Mouse (Mus musculus) mature B cell (primary cell): Measurements from ENCODE around the gene Hdc.

Experiments used
- in situ Hi-C: fragments of 300-500 bp; cut with MboI; formaldehyde crosslinking; loops from 2 replicates; pipeline ENCODE4 v1.14.3; 2019

The Hdc gene

GRCm38 (mm10) chr2:126600533-126600932 lies 18.6 kb downstream of the Hdc start:
- in situ Hi-C loops = no loop called here

DNA sequence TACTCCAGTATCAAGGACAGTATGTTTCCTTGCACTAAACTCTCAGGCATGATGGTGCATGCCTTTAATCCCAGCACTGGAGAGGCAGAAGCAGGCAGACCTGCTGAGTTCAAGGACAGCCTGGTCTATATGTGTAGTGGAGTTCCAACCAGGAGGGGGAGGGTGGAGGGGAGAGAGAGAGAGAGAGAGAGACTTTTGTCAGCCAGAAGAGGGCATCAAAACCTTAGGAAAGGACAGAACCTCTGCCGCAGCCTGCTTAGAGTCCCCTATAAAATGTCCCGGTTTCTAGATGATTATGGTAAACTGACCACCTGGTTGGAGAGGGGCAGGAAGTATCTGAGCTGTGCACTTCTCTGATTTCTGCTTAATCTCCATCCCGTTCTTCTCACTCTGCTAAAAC lies 20.1 kb downstream of the Hdc start:
- in situ Hi-C loops = no loop called here

- in situ Hi-C loops = no loop called here
Measured at GRCm38 (mm10) chr2:126598359-126598758, 20.7 kb downstream of the Hdc start.

DNA sequence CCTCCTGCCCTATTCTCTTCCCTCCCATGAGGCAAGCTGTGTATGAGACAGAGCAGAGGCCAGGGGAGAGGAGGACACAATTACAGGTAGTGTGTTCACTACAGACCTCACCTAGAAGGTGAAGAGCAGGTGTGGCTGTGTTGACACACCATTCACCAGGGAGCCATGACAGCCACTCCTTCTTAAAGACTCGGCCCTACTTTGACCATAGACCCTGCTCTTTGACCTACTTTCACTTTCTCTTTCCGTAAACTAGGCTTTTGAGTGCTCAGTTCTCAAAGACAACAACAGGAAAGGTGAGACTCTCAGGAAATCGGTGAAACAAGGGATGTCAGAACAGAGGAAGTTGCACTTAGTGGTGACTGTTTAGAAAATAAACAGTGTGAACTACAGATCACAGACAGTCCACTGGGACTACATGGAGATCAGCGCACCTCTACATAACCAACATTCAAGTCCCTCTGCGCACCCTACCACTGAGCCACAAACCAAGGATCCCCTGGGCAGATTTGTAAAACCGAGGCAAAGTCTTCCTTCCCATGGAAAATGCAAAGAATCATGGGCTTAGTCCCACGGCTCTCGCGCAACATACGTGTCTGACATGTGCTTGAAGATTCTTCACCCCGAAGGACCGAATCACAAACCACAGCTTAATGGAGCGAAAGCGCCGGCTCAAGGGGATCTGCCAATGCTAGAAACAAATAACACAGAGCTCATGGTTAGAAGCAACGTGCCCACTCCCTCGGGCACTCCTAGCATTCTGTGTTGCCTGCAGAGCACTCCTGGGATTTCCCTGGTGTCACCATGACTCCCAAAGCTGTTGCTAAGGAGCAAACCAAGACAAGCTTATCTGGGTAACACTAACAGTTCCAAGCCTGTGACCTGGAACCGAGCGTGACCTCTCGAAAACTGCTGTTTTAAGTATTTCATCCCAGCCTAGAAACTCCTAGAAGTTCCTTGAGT lies 21.5 kb downstream of the Hdc start:
- in situ Hi-C loops = no loop called here

DNA sequence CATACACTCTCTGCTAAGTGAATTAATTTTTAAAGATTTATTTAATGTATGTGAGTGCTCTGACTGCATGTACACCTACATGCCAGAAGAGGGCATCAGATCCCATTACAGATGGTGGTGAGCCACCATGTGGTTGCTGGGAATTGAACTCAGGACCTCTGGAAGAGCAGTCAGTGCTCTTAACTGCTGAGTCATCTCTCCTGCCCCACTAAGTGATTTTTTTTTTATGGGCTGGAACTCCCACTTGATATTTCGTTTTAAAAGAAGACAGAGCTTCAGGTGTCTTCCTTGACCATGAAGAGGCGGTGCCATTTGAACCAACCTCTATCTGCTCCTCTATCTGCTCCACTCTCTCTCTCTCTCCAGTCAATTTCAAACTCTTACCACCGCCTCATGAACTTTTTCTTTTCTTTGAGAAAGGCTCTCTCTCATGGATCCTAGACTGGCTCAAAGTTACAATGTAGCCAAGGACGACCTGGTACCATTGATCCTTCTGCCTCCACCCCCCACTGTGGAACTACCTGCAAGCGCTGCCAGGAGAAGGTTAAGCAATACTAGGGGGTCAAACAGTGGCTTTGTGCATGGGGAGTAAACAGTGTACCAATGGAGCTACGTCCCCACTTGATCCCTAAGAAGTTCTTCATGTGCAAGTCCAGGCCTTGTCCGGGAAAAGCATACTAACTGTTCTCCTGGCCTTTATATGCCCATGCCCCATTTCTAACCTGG lies 22.6 kb downstream of the Hdc start:
- in situ Hi-C loops = no loop called here

DNA sequence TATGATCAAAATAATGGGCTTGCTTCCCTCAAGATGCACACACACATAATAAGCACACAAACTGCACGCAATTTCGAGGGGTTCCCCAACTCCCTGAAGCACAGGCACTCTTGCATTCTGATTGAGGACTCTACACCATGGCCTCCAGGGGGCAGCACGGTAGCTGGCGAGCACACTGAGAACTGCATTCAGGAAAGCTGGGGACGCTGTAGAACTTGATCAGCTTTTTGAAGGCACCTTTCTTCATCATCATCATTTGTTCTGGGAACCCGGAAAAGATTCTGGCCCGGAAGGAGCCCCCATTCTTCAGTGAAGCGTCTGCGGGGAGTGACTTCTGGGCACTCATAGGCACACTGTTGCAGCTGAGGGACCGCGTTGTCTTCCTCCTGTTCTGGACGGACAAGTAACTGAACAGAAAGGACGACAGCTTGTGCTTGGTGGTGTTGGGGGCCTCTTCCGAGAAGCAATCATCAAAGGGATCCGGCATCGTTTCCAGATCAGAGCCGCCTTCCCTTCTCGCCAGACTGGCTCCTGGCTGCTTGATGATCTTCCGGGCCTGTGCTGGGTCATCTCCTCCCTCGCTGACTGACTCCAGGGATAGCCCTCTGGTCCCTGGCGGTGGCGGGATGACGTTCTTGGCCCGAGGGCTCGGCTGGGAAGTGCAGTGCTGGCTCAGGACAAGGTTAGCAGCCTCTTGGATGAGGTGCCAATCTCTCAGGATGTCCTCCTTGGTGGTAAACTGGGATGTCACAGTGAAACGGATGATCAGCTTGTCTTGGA lies 25.1 kb downstream of the Hdc start:
- in situ Hi-C loops = no loop called here

DNA sequence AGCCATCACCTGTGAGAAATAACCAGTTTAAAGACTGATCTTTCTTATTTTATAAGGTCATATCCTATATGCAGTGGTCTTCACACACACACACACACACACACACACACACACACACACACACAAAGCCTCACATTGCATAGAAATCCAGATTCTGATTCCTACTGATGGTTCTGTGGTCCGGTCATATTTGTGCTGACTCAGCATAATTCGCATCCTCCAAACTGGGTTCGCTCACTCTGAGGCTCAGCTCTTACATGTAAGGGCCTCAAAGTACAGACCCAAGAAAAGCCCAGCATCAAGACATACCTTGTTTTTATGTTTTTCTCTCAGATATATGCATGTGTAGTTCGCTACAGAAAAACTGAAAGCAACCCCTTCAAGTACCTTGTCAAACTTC lies 27.8 kb downstream of the Hdc start:
- in situ Hi-C loops = no loop called here

- in situ Hi-C loops = no loop called here
Measured at GRCm38 (mm10) chr2:126587468-126587867, 31.6 kb downstream of the Hdc start.

DNA sequence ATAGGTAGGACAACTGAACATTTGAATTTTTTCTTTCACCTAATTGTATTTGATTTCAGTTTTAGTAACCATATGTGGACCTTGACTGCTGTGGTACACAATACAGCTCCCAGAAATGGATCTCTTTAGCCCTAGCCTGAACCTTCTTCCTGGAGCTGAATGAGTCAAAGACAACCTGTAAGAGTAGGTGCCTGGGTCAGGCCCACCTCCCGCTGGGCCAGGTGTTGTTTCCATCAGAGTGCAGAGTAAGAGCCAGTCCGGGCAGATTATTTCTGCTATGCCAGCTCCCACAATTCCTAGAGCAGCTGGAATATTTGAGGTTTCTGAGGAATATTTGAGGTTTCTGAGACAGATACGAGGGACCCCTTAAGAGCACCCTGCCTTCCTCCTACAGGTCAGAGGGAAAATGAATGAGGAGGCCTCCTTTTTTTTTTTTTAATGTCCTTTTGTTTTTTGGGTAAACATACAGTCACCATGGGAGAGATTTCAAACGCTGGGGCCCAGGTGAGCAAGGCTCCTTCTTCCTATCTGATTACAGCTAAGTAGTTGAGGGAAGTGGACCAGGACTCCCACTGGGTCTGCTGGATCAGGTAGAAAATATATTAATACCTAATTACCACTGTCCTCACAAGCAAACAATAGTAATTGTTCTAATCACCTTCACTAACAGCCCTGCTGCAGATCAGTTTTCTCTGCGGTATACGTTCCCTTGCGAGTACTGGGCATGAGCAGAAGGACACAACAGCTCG lies 34.3 kb downstream of the Hdc start:
- in situ Hi-C loops = no loop called here

DNA sequence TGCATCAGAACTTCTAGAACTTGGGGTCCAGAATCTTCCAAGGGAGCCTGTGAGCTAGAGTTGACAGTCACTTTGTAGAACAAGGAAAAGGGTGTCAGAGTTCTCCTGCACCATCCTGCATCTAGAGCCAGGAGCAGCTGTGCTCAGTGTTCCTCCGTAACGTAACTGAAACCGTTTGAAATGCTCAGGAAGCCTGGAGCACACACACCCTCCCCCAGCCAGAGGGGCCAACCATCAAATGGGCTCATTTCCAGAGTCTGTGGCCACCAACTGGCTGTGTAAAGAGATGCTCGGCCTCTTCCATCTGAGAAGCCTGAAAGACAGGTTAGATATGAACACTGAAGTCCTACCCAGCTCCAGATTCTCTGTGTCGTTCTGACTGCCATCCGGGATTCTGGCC lies 35.1 kb downstream of the Hdc start:
- in situ Hi-C loops = no loop called here

- in situ Hi-C loops = no loop called here
Measured at GRCm38 (mm10) chr2:126579282-126579681, 39.8 kb downstream of the Hdc start.

DNA sequence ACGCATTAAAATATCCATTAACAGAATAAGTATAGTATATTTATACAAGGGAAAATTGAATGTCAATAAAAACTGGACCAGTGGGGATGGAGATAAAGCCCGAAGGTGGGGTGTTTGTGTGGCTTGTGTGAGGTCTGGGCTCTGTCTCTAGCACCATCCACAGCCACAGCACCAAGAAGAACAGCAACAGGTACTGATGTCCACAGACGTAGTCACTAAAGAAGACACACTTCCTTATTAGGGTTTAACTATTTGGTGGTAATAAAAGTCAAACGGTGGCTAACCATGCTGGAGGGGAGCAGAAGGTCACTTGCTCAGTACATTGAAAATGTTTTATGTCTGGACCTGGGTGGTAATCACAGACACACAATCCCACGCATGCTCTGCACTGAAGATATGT lies 41.7 kb downstream of the Hdc start:
- in situ Hi-C loops = no loop called here

DNA sequence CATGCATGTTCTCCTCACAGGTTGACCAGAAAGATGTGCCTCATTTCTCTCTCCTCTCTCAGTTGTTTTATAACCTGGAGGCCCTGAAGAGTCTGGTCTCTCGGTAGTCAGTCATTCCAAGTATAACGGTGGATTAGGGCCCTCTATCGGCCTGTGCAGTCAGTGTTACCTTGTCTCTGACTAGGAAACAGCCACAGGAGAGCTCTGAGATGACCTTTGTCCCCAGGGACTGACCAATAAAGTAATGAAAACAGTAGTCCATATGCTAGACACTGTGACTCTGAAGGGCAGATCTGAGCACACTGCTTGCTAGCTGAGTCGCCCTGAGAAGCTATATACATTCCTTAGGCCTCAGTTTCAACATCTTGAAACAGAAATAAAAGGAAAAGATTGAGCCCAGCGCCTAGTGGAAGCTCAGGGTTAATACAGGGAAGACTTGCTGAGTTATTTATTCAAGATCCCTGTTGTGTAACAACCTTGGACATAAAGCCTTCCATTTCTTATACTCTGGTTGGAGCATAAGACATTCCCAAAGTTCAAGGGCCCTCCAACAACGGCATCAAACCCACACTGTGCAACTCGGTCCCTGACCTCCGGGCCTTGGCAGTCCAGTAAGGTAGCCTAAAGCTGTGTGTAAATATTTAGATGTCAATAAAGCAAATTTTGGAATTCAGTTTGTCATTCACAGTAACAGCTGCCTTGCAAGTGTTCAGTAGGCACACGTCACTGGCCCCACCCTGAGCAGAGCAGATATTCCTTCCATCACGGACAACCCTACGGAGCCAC lies 43.5 kb downstream of the Hdc start:
- in situ Hi-C loops = no loop called here

DNA sequence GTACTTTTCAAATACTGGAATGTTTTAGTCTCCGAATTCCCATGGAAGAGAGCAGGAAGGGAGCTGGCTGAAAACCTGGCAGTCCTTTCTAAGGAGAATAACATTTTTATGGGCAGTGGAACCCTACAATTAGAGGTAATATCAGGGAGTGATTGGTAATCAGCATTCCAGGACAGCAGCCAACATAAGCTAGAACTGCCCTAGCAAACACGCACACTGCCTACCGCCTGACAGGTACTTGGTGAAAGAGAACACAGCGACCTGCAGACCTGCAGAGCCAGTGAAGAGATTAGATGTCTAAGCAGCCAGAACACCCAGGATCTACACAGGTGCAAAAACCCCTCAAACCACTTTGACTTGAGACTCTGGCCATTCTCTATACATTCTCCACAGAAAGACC lies 46.4 kb downstream of the Hdc start:
- in situ Hi-C loops = no loop called here

GRCm38 (mm10) chr2:126572163-126572562 lies 46.9 kb downstream of the Hdc start:
- in situ Hi-C loops = no loop called here

DNA sequence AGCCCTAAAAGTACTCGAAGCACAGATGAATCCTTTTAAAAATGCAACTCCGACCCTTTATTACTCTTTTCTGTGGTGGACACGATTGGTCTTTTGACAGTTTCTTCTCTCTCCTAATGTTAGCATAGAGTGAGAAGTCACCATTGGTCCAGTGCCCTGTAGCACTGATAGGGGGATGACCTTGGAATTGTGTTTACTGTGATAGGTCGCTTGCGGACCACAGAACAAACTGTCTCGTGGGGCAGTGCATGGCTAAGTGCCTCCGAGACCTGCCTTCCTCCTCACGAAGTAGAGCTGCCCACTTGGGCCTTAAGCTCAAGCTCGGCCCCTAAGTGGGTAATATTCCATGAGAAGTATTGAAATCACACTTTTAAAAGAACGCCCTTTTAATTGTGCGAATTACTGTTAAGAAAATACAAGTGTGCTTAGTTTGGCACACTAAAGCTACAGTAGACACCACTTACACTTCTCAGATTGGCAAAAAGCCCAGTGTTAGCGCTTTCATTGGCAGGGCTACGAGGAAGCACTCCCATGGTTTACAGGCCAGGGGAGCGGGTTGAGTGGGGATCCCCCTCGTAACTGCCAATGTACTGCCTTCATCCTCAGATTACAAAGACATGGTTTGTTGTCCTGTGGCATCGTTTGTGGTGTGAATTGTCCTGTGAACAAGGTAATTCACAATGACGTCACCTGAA lies 55.5 kb downstream of the Hdc start:
- in situ Hi-C loops = no loop called here

DNA sequence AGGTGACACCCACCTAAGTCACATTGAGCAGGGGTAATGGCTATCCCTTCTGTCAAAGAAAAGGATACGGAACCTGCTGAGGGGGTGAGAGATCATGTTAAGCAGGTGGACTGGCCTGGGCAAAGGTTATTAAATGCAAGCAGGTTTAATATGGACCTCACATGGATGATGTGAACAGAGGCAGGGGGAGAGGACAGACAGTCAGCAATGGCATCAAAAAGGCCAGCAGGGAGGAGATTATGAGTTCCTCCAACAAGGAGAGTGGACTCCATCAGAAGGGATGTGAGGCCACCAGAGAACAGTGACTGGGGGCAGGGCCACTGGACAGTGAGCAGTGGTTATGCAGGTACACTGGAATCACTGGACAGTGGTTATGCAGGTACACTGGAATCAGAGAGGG lies 59.0 kb downstream of the Hdc start:
- in situ Hi-C loops = no loop called here

DNA sequence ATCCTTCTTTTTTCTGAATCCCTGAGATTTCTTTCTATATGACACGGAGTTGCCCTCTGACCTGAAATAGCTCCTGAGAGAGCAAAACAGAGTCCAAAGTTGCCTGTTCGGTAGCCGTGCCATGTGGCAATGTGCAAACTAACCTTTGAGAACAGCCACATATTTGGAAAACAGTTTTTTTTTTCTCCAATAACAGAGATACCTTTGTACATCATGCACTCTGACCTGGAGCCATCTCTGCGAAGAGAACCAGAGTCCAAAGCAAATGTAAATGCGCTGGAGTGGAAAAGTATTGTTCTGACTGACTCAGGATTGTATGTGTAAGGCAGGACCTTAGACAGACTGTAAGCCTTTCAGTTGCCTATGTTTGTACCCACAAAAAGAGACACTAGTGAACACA lies 63.6 kb downstream of the Hdc start:
- in situ Hi-C loops = no loop called here

GRCm38 (mm10) chr2:126553291-126553639 lies 65.8 kb downstream of the Hdc start:
- in situ Hi-C loops = no loop called here
